Mouse (Mus musculus): ENCODE results near the gene Mdm1. TPM values are rescaled to one million over a fixed set of nuclear protein-coding genes. Genes with fewer than 3 reads are reported as not detected.
A peak's percentile ranks its signal among the peaks of the same experiment; 100 is the strongest.

Mdm1 gene
- polyA plus RNA-seq, 1 experiment from 2014 or later: 13.6 TPM

DNA sequence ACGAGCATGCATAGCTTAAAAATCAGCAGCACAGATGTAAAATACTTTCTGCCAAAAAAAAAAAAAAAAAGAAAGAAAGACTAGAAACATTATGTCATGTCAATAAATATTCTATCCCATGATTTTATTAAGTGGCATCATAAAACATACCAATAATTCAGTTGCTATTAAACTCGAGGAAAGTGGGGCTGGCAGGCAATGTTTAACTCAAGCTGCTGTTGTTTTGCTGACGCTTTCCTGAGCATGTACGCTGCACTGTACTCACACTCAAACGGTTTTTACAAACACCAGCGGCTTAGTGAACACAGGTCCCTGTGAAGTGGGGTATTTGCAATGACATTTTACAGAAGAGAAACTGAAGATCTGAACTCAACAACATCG is 30.7 kb upstream of the Mdm1 start:
- H3K36me3 ChIP-seq (ENCODE audit: insufficient read depth, low read length): no peaks in the 10 kb centered on the region
- no peak for ATAC-seq
- H3K4me2 ChIP-seq (replicated peaks; ENCODE audit: low read depth, low read length): no peak overlapping the region
- H3K27ac ChIP-seq (ENCODE audit: low read length): no peak overlapping the region
- DNase-seq (ENCODE audit: low spot score): no peak
- no peaks in the 10 kb centered on the region for H3K27me3 ChIP-seq (replicated peaks; ENCODE audit: insufficient read depth, low read length)
- no peaks in the 10 kb centered on the region for H3K9me3 ChIP-seq (ENCODE audit: low read length)
- no peak overlapping the region for H3K4me3 ChIP-seq (ENCODE audit: low read depth, low read length)
- WGBS: 55% methylated on average over 7 of the region's 7 CpGs
- TF ChIP-seq CTCF (IDR thresholded peaks at IDR 0.05) (no peak), EP300 (IDR thresholded peaks at IDR 0.05) (no peak)
- no peaks in the 10 kb centered on the region for H3K4me1 ChIP-seq (ENCODE audit: insufficient read depth, low read depth, low read length)
- no peak overlapping the region for H3K9ac ChIP-seq (replicated peaks; ENCODE audit: low read depth)

- H3K4me3 ChIP-seq (ENCODE audit: low read depth, low read length): no peak overlapping the region
- 29% methylated on average over 7 of the region's 7 CpGs for WGBS
- no peak overlapping the region for H3K27ac ChIP-seq (ENCODE audit: low read length)
- H3K4me2 ChIP-seq (replicated peaks; ENCODE audit: low read depth, low read length): no peak overlapping the region
- no peaks in the 10 kb centered on the region for H3K27me3 ChIP-seq (replicated peaks; ENCODE audit: insufficient read depth, low read length)
- no peaks in the 10 kb centered on the region for H3K36me3 ChIP-seq (ENCODE audit: insufficient read depth, low read length)
- no peak overlapping the region for H3K9ac ChIP-seq (replicated peaks; ENCODE audit: low read depth)
- no peak; the same call in 1 of the 2 replicates for ATAC-seq
- no peaks in the 10 kb centered on the region for H3K9me3 ChIP-seq (ENCODE audit: low read length)
- TF ChIP-seq EP300 (IDR thresholded peaks at IDR 0.05) (no peak), CTCF (IDR thresholded peaks at IDR 0.05) (no peak)
- peak; percentile 14 for DNase-seq (ENCODE audit: low spot score)
- no peaks in the 10 kb centered on the region for H3K4me1 ChIP-seq (ENCODE audit: insufficient read depth, low read depth, low read length)
These were observed 30.0 kb upstream of the Mdm1 start for GRCm38 (mm10) chr10:118111621-118112020.

GRCm38 (mm10) chr10:118112294-118112893 is 29.2 kb upstream of the Mdm1 start:
- Histone ChIP-seq H3K36me3 (ENCODE audit: insufficient read depth, low read length) (no peaks in the 10 kb centered on the region), H3K9ac (replicated peaks; ENCODE audit: low read depth) (no peak overlapping the region), H3K27me3 (replicated peaks; ENCODE audit: insufficient read depth, low read length) (no peaks in the 10 kb centered on the region), H3K27ac (ENCODE audit: low read length) (no peak overlapping the region), H3K4me3 (ENCODE audit: low read depth, low read length) (no peak overlapping the region), H3K4me2 (replicated peaks; ENCODE audit: low read depth, low read length) (no peak overlapping the region), H3K9me3 (ENCODE audit: low read length) (no peaks in the 10 kb centered on the region), H3K4me1 (ENCODE audit: insufficient read depth, low read depth, low read length) (no peaks in the 10 kb centered on the region)
- TF ChIP-seq EP300 (IDR thresholded peaks at IDR 0.05) (no peak), CTCF (IDR thresholded peaks at IDR 0.05) (no peak)
- peak; percentile 15; the same call in 1 of the 2 replicates for ATAC-seq
- no peak for DNase-seq (ENCODE audit: low spot score)
- 53% methylated on average over 11 of the region's 11 CpGs for WGBS

DNA sequence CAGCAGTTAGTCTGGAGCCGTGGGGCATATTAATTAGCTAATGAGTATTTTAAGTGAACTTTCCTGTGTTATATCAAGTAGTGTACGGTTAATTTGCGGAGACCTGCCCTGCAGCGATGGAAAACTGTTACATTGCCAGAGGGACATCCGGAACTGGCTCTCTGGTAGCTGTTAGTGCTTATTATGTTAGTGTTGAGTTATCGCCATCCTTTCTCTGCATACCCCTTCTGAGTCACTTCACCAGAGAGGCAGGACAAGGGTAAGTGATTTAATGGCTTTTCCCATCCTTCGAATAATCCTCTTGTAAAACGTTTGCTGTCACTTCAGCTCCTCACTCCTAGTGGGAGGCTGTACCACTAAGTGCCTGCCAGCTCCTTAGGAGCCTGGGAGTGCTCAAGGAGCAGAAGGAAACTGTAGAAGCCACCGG is 28.3 kb upstream of the Mdm1 start:
- Histone ChIP-seq H3K4me1 (ENCODE audit: insufficient read depth, low read depth, low read length) (no peaks in the 10 kb centered on the region), H3K4me2 (replicated peaks; ENCODE audit: low read depth, low read length) (no peak overlapping the region), H3K4me3 (ENCODE audit: low read depth, low read length) (no peak overlapping the region), H3K9me3 (ENCODE audit: low read length) (no peaks in the 10 kb centered on the region), H3K36me3 (ENCODE audit: insufficient read depth, low read length) (no peaks in the 10 kb centered on the region), H3K27me3 (replicated peaks; ENCODE audit: insufficient read depth, low read length) (no peaks in the 10 kb centered on the region), H3K27ac (ENCODE audit: low read length) (no peak overlapping the region), H3K9ac (replicated peaks; ENCODE audit: low read depth) (no peak overlapping the region)
- ATAC-seq: no peak
- no peak for DNase-seq (ENCODE audit: low spot score)
- 62% methylated on average over 9 of the region's 9 CpGs for WGBS
- no peak for TF ChIP-seq CTCF (IDR thresholded peaks at IDR 0.05)
- no peak for TF ChIP-seq EP300 (IDR thresholded peaks at IDR 0.05)

- Histone ChIP-seq H3K27me3 (replicated peaks; ENCODE audit: insufficient read depth, low read length) (no peaks in the 10 kb centered on the region), H3K9ac (replicated peaks; ENCODE audit: low read depth) (no peak overlapping the region), H3K4me2 (replicated peaks; ENCODE audit: low read depth, low read length) (no peak overlapping the region), H3K36me3 (ENCODE audit: insufficient read depth, low read length) (no peaks in the 10 kb centered on the region), H3K4me3 (ENCODE audit: low read depth, low read length) (no peak overlapping the region), H3K9me3 (ENCODE audit: low read length) (no peaks in the 10 kb centered on the region), H3K4me1 (ENCODE audit: insufficient read depth, low read depth, low read length) (no peaks in the 10 kb centered on the region), H3K27ac (ENCODE audit: low read length) (no peak overlapping the region)
- ATAC-seq (no peak), DNase-seq (ENCODE audit: low spot score) (no peak)
- TF ChIP-seq CTCF (IDR thresholded peaks at IDR 0.05) (no peak), EP300 (IDR thresholded peaks at IDR 0.05) (no peak)
- 84% methylated on average over 1 of the region's 1 CpGs for WGBS
These were observed 27.3 kb upstream of the Mdm1 start for GRCm38 (mm10) chr10:118114271-118114670.

DNA sequence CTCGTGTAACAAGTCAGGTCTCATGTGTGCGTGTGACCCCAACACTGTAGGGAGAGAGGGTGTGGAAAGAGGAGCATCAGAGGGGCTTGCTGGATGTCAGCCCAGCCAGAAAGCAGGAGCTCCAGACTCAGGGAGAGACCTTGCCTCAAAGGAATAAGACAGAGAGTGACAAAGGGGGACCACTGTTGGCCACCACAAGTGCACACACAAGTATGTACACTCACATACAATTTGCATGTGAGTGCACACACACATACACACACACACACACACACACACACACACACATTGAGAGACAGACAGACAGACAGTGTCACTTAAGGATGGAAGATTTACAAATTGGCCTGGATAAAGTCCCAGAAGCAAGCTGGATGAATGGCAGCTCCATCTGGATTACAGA is 25.2 kb upstream of the Mdm1 start:
- Histone ChIP-seq H3K4me2 (replicated peaks; ENCODE audit: low read depth, low read length) (no peak overlapping the region), H3K27me3 (replicated peaks; ENCODE audit: insufficient read depth, low read length) (no peaks in the 10 kb centered on the region), H3K27ac (ENCODE audit: low read length) (no peak overlapping the region), H3K4me1 (ENCODE audit: insufficient read depth, low read depth, low read length) (no peaks in the 10 kb centered on the region), H3K4me3 (ENCODE audit: low read depth, low read length) (no peak overlapping the region), H3K9ac (replicated peaks; ENCODE audit: low read depth) (no peak overlapping the region), H3K9me3 (ENCODE audit: low read length) (no peaks in the 10 kb centered on the region), H3K36me3 (ENCODE audit: insufficient read depth, low read length) (no peaks in the 10 kb centered on the region)
- TF ChIP-seq CTCF (IDR thresholded peaks at IDR 0.05): no peak
- no peak for TF ChIP-seq EP300 (IDR thresholded peaks at IDR 0.05)
- DNase-seq (ENCODE audit: low spot score) (no peak), ATAC-seq (no peak)
- WGBS: 85% methylated on average over 2 of the region's 2 CpGs
